Mouse (Mus musculus) small intestine, adult 2 months (tissue): ENCODE measurements around the gene Tlcd1. TPM values are rescaled to one million over a fixed set of nuclear protein-coding genes. Genes with fewer than 3 reads are reported as not detected.
A peak's percentile ranks its signal among the peaks of the same experiment; 100 is the strongest.
"Not testable (repeated sequence)": the region's sequence is repeated elsewhere in the genome, so short reads cannot be mapped to it uniquely, and the experiment has no call there.

ENCODE experiments used
- H3K27ac ChIP-seq: fragments of 200-500 bp; 2 replicates; pipeline ENCODE4 v1.5.1; 2012; ENCODE audit warnings: low read depth, low read length, control low read depth, inconsistent platforms; ENCODE audit not compliant: insufficient read depth
- H3K27me3 ChIP-seq: fragments of 200-500 bp; 2 replicates; pipeline ENCODE4 v1.6.1; 2012; ENCODE audit warnings: mild to moderate bottlenecking, moderate library complexity, low read length, inconsistent platforms; ENCODE audit not compliant: control insufficient read depth, insufficient read depth
- H3K36me3 ChIP-seq: fragments of 200-500 bp; 2 replicates; pipeline ENCODE4 v1.6.1; 2012; ENCODE audit warnings: mild to moderate bottlenecking, low read length, control low read depth, inconsistent platforms; ENCODE audit not compliant: control insufficient read depth, insufficient read depth
- H3K4me1 ChIP-seq: fragments of 200-500 bp; 2 replicates; pipeline ENCODE4 v1.6.1; 2012; ENCODE audit warnings: low read length, inconsistent platforms, mixed read lengths; ENCODE audit not compliant: control insufficient read depth, insufficient read depth, insufficient read length
- H3K4me3 ChIP-seq: fragments of 200-500 bp; 2 replicates; pipeline ENCODE4 v1.5.1; 2012; ENCODE audit warnings: low read depth, mild to moderate bottlenecking, control low read depth, inconsistent platforms, low read length, moderate library complexity
- CTCF ChIP-seq: fragments of 200-500 bp; IDR thresholded peaks from 2 replicates; pipeline ENCODE4 v1.5.1; 2012; ENCODE audit warnings: low read depth, mild to moderate bottlenecking, control low read depth, inconsistent platforms, low read length, moderate library complexity, mixed read lengths; ENCODE audit not compliant: insufficient replicate concordance, insufficient read length; ENCODE audit errors: extremely low read depth
- POLR2A ChIP-seq: fragments of 200-500 bp; IDR thresholded peaks from 2 replicates; pipeline ENCODE4 v1.6.1; 2012; ENCODE audit warnings: low read depth, mild to moderate bottlenecking, control low read depth, inconsistent platforms, low read length, moderate library complexity
- WGBS: fragments of 180-500 bp; shearing (Covaris S2); methylation state at CpG from one replicate; pipeline ENCODE4 v1.1.7; 2018; 5-methylcytosine and 5-hydroxymethylcytosine counted together
- polyA plus RNA-seq: library from polyadenylated mRNA; depleted of rRNA; stranded (reverse); fragments of >200 nt; gene quantifications from 2 replicates; pipeline ENCODE4 v1.2.3, GENCODE M21; 2012

The Tlcd1 gene
- polyA plus RNA-seq, 1 experiment, result 15.3 TPM

DNA sequence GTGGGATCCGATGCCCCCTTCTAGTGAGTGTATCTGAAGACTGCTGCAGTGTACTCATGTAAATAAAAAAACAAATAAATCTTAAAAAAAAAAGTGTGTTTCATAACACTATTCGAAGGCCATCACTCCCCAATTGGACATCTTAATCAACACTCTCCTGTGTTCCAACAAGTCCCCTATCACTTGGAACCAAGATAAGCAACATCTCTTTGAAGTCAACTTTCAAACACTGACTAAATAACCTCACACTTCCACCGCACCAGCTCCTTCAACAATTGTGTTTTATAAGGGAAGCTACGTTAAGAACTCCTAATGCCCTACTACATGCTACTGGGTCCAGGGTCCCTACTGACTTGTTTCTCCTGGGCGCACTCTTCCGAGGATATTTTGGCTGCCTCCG lies 5.9 kb downstream of the Tlcd1 start:
- TF ChIP-seq POLR2A (no peak), CTCF (no peak)
- H3K27ac ChIP-seq, result no peak overlapping the region

GRCm38 (mm10) chr11:78182961-78183844 lies 6.7 kb downstream of the Tlcd1 start, which contains the start of gene Rpl23a:
TSS of gene Rpl23a (minus strand) at chr11:78183584.
- TF ChIP-seq CTCF, result no peak
- peak; percentile 88 for TF ChIP-seq POLR2A
- Histone ChIP-seq H3K27me3 (peaks cover 3% of the 10 kb centered on the region), H3K36me3 (peaks cover 19% of the 10 kb centered on the region), H3K4me1 (peaks cover 10% of the 10 kb centered on the region), H3K4me3 (peak within 1 kb of the TSS; percentile 74), H3K27ac (peak within 1 kb of the TSS; percentile 41)
- WGBS, result under 1% methylated on average over 38 of the region's 38 CpGs

More for the DNA sequence above, 5.9 kb downstream of the Tlcd1 start:
- Histone ChIP-seq H3K4me3 (peak overlapping the region; percentile 74), H3K27me3 (no peaks in the 10 kb centered on the region), H3K4me1 (peaks cover 9% of the 10 kb centered on the region; the same call in 1 of the 2 replicates), H3K36me3 (peaks cover 19% of the 10 kb centered on the region)
- 3% methylated on average over 7 of the region's 7 CpGs for WGBS

- TF ChIP-seq POLR2A (no peak), CTCF (no peak)
- H3K36me3 ChIP-seq, result peaks cover 19% of the 10 kb centered on the region
- no peak overlapping the region for H3K27ac ChIP-seq
- WGBS, result 52% methylated on average over 10 of the region's 10 CpGs
- peaks cover 11% of the 10 kb centered on the region for H3K27me3 ChIP-seq
- H3K4me1 ChIP-seq, result peaks cover 12% of the 10 kb centered on the region
- no peak overlapping the region for H3K4me3 ChIP-seq
These were observed 7.5 kb downstream of the Tlcd1 start for GRCm38 (mm10) chr11:78183884-78184514.

DNA sequence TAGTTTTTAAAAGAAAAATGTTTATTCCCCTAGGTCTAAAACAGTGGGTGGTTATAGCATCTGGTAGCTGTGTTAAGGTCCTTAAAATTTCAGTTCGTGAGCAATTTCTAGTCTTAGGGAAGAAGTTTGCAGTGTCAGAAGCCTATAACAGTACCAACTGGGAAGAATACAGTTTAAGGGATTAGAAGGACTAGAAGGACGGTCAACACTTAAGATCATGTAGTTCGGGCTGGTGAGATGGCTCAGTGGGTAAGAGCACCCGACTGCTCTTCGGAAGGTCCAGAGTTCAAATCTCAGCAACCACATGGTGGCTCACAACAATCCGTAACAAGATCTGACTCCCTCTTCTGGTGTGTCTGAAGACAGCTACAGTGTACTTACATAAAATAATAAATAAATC lies 8.2 kb downstream of the Tlcd1 start:
- 89% methylated on average over 6 of the region's 6 CpGs for WGBS
- H3K27ac ChIP-seq, H3K4me3 ChIP-seq: not testable (repeated sequence)
- peaks cover 14% of the 10 kb centered on the region for H3K4me1 ChIP-seq
- H3K36me3 ChIP-seq, result peaks cover 15% of the 10 kb centered on the region
- peaks cover 18% of the 10 kb centered on the region for H3K27me3 ChIP-seq

- 1% methylated on average over 80 of the region's 80 CpGs for WGBS
- TF ChIP-seq CTCF, result no peak
- no peak for TF ChIP-seq POLR2A
- Histone ChIP-seq H3K4me1 (peaks cover 12% of the 10 kb centered on the region), H3K36me3 (no peaks in the 10 kb centered on the region), H3K4me3 (peak within 1 kb of the TSS; percentile 57), H3K27me3 (peaks cover 27% of the 10 kb centered on the region), H3K27ac (peak within 1 kb of the TSS; percentile 25)
These were observed 12.1 kb downstream of the Tlcd1 start, which contains the start of gene Rab34 for GRCm38 (mm10) chr11:78188331-78189233. TSS of gene Rab34 (plus strand) at chr11:78188430.

- Histone ChIP-seq H3K27me3 (peaks cover 27% of the 10 kb centered on the region), H3K4me1 (peaks cover 10% of the 10 kb centered on the region), H3K36me3 (no peaks in the 10 kb centered on the region), H3K4me3 (peak overlapping the region; percentile 57), H3K27ac (no peak overlapping the region; the same call in 1 of the 2 replicates)
- 2% methylated on average over 42 of the region's 42 CpGs for WGBS
- TF ChIP-seq POLR2A (no peak), CTCF (no peak)
These were observed 12.9 kb downstream of the Tlcd1 start for GRCm38 (mm10) chr11:78189234-78190040.
